Mouse (Mus musculus) liver, embryonic 14.5 days (tissue): ENCODE measurements around the gene Vav2.

ENCODE experiments used
- CTCF ChIP-seq: IDR thresholded peaks from 2 replicates; pipeline ENCODE4 v1.5.1; 2016; ENCODE audit warnings: antibody characterized with exemption, low read depth, control low read depth
- EP300 ChIP-seq: IDR thresholded peaks from 2 replicates; pipeline ENCODE4 v1.6.1; 2016; ENCODE audit warnings: antibody characterized with exemption, low read depth

DNA sequence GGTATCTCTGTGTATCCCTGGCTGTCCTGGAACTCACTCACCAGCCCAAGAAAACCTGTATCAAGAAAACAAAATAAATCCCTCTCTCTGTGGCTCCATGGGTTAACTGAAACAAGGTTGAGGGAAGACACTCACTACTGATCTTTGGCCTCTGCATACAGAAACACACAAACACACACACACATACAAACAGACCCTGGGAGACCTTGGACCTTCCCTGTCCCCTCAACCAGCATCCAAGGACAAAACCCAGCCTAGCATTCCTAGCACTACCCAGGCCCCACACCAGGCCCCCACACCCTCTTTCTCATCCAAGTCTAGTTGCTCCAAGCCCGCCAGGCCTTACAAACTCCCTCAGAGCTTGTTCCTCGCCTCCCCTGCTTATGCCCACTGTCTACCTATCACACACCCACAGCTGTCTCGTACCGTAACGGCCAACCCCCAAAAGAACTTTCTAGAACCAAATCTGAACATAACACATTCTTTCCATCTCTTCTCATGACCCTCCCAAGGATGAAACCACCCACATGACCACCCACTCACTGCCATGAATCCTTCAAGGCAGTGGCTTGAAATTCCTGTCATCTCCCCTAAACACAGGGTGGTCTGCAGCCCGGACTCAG, 16.2 kb downstream of the Vav2 start:
- TF ChIP-seq CTCF (no peak), EP300 (no peak)
